Mouse (Mus musculus) bone marrow macrophage, adult 2 months (primary cell): ENCODE measurements around the gene Cep97.

Experiments used
- CTCF ChIP-seq: IDR thresholded peaks from 2 replicates; pipeline ENCODE4 v1.5.1; 2012; ENCODE audit warnings: low read depth, mild to moderate bottlenecking, low read length, moderate library complexity
- POLR2A ChIP-seq: IDR thresholded peaks from 2 replicates; pipeline ENCODE4 v1.6.1; 2012; ENCODE audit warnings: mild to moderate bottlenecking, low read depth, low read length, borderline replicate concordance

DNA sequence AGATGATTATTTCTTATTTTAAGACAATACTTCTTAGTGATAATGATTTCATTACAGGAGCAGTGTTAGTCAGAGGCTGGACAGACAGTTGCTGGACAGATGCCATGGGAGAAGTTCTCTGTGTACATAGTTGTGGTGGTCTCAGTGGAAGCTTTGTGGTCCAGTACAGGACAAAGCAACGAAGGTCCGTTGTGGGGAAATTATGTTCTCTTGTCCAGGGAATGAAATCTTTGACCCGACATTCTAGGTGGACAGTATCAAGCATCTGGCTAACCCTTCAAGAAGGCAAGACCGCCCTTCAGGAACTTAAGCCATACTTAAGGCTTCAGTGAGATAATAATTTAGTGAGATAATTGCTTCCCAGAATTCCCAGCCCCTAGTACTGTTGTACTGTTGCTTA, 4.1 kb upstream of the Cep97 start:
- TF ChIP-seq CTCF (no peak), POLR2A (no peak)
